Mouse (Mus musculus) kidney, embryonic 15.5 days (tissue): ENCODE measurements around the gene Ero1l. TPM values are rescaled to one million over a fixed set of nuclear protein-coding genes. Genes with fewer than 3 reads are reported as not detected.

Source experiments
- ATAC-seq: fragments of 200-750 bp; cut with Nextera tagmentation; replicated peaks from 2 replicates; pipeline ENCODE4 v1.8.0; 2017; ENCODE audit warnings: moderate TSS enrichment; ENCODE audit not compliant: low FRiP score
- H3K27ac ChIP-seq: fragments of 300-500 bp; sonication (generic); 2 replicates; pipeline ENCODE4 v1.5.1; 2015; ENCODE audit warnings: mild to moderate bottlenecking, inconsistent platforms
- H3K27me3 ChIP-seq: fragments of 300-500 bp; sonication (generic); 2 replicates; pipeline ENCODE4 v1.6.1; 2015; ENCODE audit warnings: inconsistent platforms
- H3K36me3 ChIP-seq: fragments of 300-500 bp; sonication (generic); 2 replicates; pipeline ENCODE4 v1.6.1; 2015; ENCODE audit warnings: inconsistent platforms
- H3K4me1 ChIP-seq: fragments of 300-500 bp; sonication (generic); 2 replicates; pipeline ENCODE4 v1.6.1; 2015; ENCODE audit warnings: inconsistent platforms
- H3K4me2 ChIP-seq: fragments of 300-500 bp; sonication (generic); 2 replicates; pipeline ENCODE4 v1.6.1; 2015; ENCODE audit warnings: moderate library complexity, mild to moderate bottlenecking, inconsistent platforms
- H3K4me3 ChIP-seq: fragments of 300-500 bp; sonication (generic); replicated peaks from 2 replicates; pipeline ENCODE4 v1.5.1; 2015; ENCODE audit warnings: mild to moderate bottlenecking, inconsistent platforms
- H3K9ac ChIP-seq: fragments of 300-500 bp; sonication (generic); 2 replicates; pipeline ENCODE4 v1.6.1; 2015; ENCODE audit warnings: mild to moderate bottlenecking, inconsistent platforms
- H3K9me3 ChIP-seq: fragments of 300-500 bp; sonication (generic); replicated peaks from 2 replicates; pipeline ENCODE4 v1.6.1; 2016; ENCODE audit warnings: inconsistent platforms
- WGBS: fragments of 180-500 bp; shearing (Covaris S2); methylation state at CpG from one replicate; pipeline ENCODE4 v1.1.7; 2015; ENCODE audit warnings: mixed read lengths; 5-methylcytosine and 5-hydroxymethylcytosine counted together
- polyA plus RNA-seq: library from polyadenylated mRNA; unstranded; fragments of >200 nt; fragmentation: Nextera tagmentation; extraction: Ambion mirVana; gene quantifications from 2 replicates; pipeline ENCODE4 v1.2.1, GENCODE M21; 2015

The Ero1l gene
- polyA plus RNA-seq: 30.0 and 33.5 TPM in 2 replicates

GRCm38 (mm10) chr14:45318426-45319236 is at the start of gene Ero1l:
Gene Ero1l, minus strand, starts transcription at chr14:45318771.
- peak; percentile 97 for ATAC-seq
- H3K9me3 ChIP-seq: no peaks in the 10 kb centered on the region
- peak within 1 kb of the TSS; percentile 93 for H3K27ac ChIP-seq
- peak within 1 kb of the TSS; percentile 74 for H3K4me2 ChIP-seq
- peaks cover 19% of the 10 kb centered on the region for H3K4me1 ChIP-seq
- peak within 1 kb of the TSS; percentile 83 for H3K4me3 ChIP-seq
- 2% methylated on average over 67 of the region's 74 CpGs for WGBS
- peak within 1 kb of the TSS; percentile 90 for H3K9ac ChIP-seq
- no peaks in the 10 kb centered on the region for H3K36me3 ChIP-seq
- no peaks in the 10 kb centered on the region for H3K27me3 ChIP-seq

DNA sequence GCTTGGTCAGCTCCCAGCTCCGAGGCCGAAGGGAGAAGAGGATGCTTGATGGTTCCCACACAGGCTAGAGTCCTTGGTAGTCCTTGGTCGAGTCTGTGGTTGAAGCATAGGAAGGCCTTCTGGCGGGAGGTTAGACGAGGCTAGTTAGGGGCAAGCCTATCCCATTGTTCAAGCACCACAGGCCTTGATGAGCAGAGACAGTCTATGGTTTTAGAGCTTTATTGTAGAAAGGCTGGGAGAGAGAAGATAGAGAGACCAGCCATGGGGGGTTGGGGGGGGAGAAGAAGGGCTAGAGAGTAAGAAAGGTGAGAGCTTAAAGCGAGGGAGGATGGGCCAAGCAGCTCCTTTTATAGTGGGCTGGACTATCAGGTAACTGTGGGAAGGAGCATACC is 46.6 kb upstream of the Ero1l start:
- no peak for ATAC-seq
- no peaks in the 10 kb centered on the region for H3K27me3 ChIP-seq
- no peak overlapping the region for H3K4me3 ChIP-seq
- no peak overlapping the region for H3K27ac ChIP-seq
- 90% methylated on average over 6 of the region's 6 CpGs for WGBS
- no peaks in the 10 kb centered on the region for H3K9me3 ChIP-seq
- no peak overlapping the region for H3K9ac ChIP-seq
- H3K4me1 ChIP-seq: no peaks in the 10 kb centered on the region
- no peak overlapping the region for H3K4me2 ChIP-seq
- H3K36me3 ChIP-seq: peaks cover 33% of the 10 kb centered on the region

GRCm38 (mm10) chr14:45364211-45365195 is 45.9 kb upstream of the Ero1l start:
- Histone ChIP-seq H3K27me3 (no peaks in the 10 kb centered on the region), H3K9ac (no peak overlapping the region), H3K4me2 (no peak overlapping the region), H3K4me3 (no peak overlapping the region), H3K4me1 (no peaks in the 10 kb centered on the region), H3K27ac (no peak overlapping the region), H3K36me3 (peaks cover 32% of the 10 kb centered on the region), H3K9me3 (no peaks in the 10 kb centered on the region)
- 89% methylated on average over 16 of the region's 16 CpGs for WGBS
- ATAC-seq: no peak

DNA sequence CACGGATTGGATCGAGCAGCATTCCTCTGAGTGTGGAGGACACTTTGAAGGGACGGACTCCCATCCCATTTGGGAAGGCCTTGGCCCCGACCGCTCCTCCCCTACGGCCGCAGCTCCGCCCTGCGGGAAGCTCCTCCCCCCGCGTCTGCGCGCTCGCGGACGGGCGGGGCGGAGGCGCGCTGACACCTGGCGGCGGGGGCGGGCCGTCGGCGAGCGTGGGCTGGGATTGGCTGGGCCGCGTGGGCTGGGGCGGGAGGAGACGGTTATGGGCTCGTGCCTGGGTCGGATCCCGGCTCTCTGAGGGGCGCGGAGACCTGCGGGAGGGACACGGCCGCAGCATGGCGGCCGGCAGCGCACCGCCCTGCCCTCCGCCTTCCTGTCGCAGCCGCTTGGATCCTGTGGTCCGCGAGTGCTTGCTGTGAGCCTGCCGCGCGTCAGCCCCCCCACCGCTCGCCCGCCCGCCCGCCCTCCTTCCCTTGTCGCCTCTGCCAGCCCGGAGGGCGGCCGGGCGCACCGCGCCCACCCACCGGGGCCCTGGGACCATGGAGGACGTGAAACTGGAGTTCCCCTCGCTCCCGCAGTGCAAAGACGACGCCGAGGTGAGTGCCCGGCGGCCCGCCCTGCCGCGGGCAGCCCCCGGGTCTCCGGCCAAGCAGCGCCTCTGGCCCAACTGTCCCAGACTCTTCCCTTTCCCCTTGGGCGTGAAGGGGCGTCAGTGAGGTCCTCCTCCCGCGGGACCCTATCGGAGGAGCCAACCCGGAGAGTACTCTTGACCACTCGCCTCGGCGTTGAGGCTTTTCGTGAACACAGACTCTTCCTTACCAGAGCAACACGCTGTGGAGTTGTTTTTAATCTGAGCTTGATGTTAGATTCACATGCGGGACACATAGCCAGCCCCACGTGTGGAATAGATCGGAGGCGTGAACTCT is 32.6 kb upstream of the Ero1l start, which contains the start of gene Styx:
TSS of gene Styx (plus strand) at position 163 of the 929 bp plus-strand sequence.
- peaks cover 26% of the 10 kb centered on the region for H3K36me3 ChIP-seq
- ATAC-seq: peak; percentile 99
- H3K9ac ChIP-seq: peak within 1 kb of the TSS; percentile 78
- WGBS: under 1% methylated on average over 71 of the region's 93 CpGs
- H3K27ac ChIP-seq: peak within 1 kb of the TSS; percentile 85
- H3K27me3 ChIP-seq: no peaks in the 10 kb centered on the region
- no peaks in the 10 kb centered on the region for H3K9me3 ChIP-seq
- peak within 1 kb of the TSS; percentile 65 for H3K4me2 ChIP-seq
- H3K4me3 ChIP-seq: peak within 1 kb of the TSS; percentile 73
- H3K4me1 ChIP-seq: peaks cover 13% of the 10 kb centered on the region

DNA sequence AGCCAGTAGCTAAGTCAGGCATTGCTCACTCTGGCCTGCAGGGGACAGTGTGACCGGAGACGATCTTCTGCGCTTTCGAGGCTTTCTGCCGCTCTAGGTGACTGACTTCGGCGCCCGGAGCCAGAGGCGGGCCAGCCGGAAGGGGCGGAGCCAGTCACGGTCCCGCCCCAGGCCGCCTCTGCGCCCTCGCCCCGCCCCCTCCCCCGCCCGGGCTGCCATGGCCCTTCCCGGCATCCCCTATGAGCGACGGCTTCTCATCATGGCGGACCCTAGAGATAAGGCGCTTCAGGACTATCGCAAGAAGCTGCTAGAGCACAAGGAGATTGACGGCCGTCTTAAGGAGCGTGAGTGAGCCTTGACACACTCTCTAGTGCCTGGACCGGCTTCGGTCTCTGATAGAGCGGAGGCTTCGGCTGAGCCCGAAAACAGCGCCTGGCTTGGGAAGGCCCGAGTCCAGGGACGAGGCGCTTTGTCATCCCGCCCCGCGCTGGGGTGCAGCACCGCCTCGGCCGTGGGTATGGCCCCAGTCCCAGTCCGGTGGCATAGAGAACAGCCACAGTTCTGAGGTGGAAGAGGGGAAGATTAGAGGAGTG is 11.1 kb upstream of the Ero1l start, which contains the start of gene Psmc6:
TSS of gene Psmc6 (plus strand) at position 200 of the 593 bp plus-strand sequence.
- Histone ChIP-seq H3K4me1 (peaks cover 9% of the 10 kb centered on the region), H3K4me2 (peak within 1 kb of the TSS; percentile 64), H3K27me3 (no peaks in the 10 kb centered on the region), H3K9ac (peak within 1 kb of the TSS; percentile 96), H3K36me3 (peaks cover 34% of the 10 kb centered on the region), H3K9me3 (no peaks in the 10 kb centered on the region), H3K4me3 (peak within 1 kb of the TSS; percentile 94), H3K27ac (peak within 1 kb of the TSS; percentile 89)
- peak; percentile 98 for ATAC-seq
- under 1% methylated on average over 44 of the region's 44 CpGs for WGBS

- 14% methylated on average over 8 of the region's 8 CpGs for WGBS
- Histone ChIP-seq H3K4me2 (peak overlapping the region; percentile 64), H3K27ac (0 out of 2 replicates have a peak overlapping the region, but pooled peaks have one; percentile 35)
These were observed 10.5 kb upstream of the Ero1l start for GRCm38 (mm10) chr14:45329018-45329588.

GRCm38 (mm10) chr14:45328072-45328713 is 9.6 kb upstream of the Ero1l start:
- no peak overlapping the region for H3K9ac ChIP-seq
- H3K4me3 ChIP-seq: no peak overlapping the region
- H3K27me3 ChIP-seq: no peaks in the 10 kb centered on the region
- 92% methylated on average over 4 of the region's 4 CpGs for WGBS
- no peak overlapping the region for H3K27ac ChIP-seq
- H3K4me1 ChIP-seq: peaks cover 9% of the 10 kb centered on the region
- H3K9me3 ChIP-seq: no peaks in the 10 kb centered on the region
- ATAC-seq: no peak
- peaks cover 23% of the 10 kb centered on the region for H3K36me3 ChIP-seq
- no peak overlapping the region for H3K4me2 ChIP-seq

More at GRCm38 (mm10) chr14:45329018-45329588, 10.5 kb upstream of the Ero1l start:
- Histone ChIP-seq H3K36me3 (peaks cover 30% of the 10 kb centered on the region), H3K27me3 (no peaks in the 10 kb centered on the region), H3K9me3 (no peaks in the 10 kb centered on the region), H3K4me1 (peaks cover 9% of the 10 kb centered on the region), H3K9ac (no peak overlapping the region), H3K4me3 (peak overlapping the region; percentile 94)
- ATAC-seq: peak; percentile 27

DNA sequence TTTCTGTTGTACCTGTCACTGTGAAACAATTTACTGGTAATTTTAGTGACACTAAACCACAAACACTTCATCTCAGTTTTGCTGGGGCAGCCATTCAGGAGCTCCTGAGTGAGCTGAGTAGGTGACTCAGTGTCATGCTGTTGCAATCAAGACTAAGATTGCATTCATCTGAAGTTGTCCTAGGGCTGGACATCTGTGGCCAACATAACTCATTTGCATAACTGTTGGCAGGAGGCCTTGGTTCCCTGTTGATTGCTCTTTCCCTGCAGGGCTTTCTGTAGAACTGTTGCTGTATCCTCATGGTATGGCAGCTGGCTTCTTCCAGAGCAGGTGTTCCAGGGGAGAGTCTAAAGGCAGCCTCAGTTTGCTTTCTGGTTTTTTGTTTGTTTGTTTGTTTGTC is 6.9 kb upstream of the Ero1l start:
- H3K36me3 ChIP-seq: no peaks in the 10 kb centered on the region
- H3K9me3 ChIP-seq: no peaks in the 10 kb centered on the region
- ATAC-seq: no peak
- H3K27ac ChIP-seq: no peak overlapping the region
- H3K27me3 ChIP-seq: no peaks in the 10 kb centered on the region
- H3K9ac ChIP-seq: no peak overlapping the region
- no peaks in the 10 kb centered on the region for H3K4me1 ChIP-seq
- H3K4me2 ChIP-seq: no peak overlapping the region
- no peak overlapping the region for H3K4me3 ChIP-seq

GRCm38 (mm10) chr14:45323320-45323719 is 4.7 kb upstream of the Ero1l start:
- Histone ChIP-seq H3K36me3 (no peaks in the 10 kb centered on the region), H3K4me2 (no peak overlapping the region), H3K27me3 (no peaks in the 10 kb centered on the region), H3K9ac (no peak overlapping the region), H3K27ac (no peak overlapping the region), H3K9me3 (no peaks in the 10 kb centered on the region), H3K4me3 (no peak overlapping the region), H3K4me1 (no peaks in the 10 kb centered on the region)
- ATAC-seq: no peak
- WGBS: 83% methylated on average over 3 of the region's 3 CpGs

- H3K4me2 ChIP-seq: no peak overlapping the region
- H3K9ac ChIP-seq: no peak overlapping the region
- H3K27ac ChIP-seq: no peak overlapping the region
- 86% methylated on average over 2 of the region's 2 CpGs for WGBS
- no peak for ATAC-seq
- H3K4me1 ChIP-seq: peaks cover 2% of the 10 kb centered on the region
- H3K9me3 ChIP-seq: no peaks in the 10 kb centered on the region
- H3K27me3 ChIP-seq: no peaks in the 10 kb centered on the region
- no peaks in the 10 kb centered on the region for H3K36me3 ChIP-seq
- H3K4me3 ChIP-seq: no peak overlapping the region
These were observed 3.9 kb upstream of the Ero1l start for GRCm38 (mm10) chr14:45322450-45322849.
